Mouse (Mus musculus) central nervous system, embryonic 18 days (tissue): ENCODE results near the gene Actl7b. TPM values are rescaled to one million over a fixed set of nuclear protein-coding genes. Genes with fewer than 3 reads are reported as not detected.

Experiments used
- polyA plus RNA-seq: library from polyadenylated mRNA; depleted of rRNA; stranded (reverse); fragments of >200 nt; gene quantifications from 2 replicates; pipeline ENCODE4 v1.2.3, GENCODE M21; 2012; rRNA removed

Actl7b gene
- polyA plus RNA-seq: 0.05 and 0.07 TPM in 2 replicates

DNA sequence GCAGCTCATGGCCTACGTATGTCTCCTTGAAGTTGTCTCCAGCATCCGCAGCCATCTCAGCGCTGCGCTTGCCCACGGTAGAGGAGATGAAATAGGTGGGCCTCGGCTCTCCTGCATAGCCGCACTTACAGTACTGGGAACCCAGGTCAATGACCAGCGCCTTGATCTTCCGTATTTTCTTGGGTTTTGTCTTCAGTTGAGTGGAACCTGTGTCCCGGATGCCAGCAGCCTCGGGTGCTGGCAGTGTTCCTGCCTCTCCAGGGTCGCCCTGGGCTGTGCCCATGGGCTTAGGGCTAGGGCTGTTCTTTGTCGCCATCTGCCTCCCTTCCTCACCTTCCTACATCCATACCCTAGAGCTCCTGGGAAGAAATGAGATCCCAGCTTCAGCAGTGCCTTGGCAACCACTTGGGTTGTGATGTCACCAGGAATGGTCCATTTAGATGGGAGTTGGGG lies at the start of gene Actl7b:
Gene Actl7b, minus strand, starts transcription at position 403 of the 453 bp plus-strand sequence.

DNA sequence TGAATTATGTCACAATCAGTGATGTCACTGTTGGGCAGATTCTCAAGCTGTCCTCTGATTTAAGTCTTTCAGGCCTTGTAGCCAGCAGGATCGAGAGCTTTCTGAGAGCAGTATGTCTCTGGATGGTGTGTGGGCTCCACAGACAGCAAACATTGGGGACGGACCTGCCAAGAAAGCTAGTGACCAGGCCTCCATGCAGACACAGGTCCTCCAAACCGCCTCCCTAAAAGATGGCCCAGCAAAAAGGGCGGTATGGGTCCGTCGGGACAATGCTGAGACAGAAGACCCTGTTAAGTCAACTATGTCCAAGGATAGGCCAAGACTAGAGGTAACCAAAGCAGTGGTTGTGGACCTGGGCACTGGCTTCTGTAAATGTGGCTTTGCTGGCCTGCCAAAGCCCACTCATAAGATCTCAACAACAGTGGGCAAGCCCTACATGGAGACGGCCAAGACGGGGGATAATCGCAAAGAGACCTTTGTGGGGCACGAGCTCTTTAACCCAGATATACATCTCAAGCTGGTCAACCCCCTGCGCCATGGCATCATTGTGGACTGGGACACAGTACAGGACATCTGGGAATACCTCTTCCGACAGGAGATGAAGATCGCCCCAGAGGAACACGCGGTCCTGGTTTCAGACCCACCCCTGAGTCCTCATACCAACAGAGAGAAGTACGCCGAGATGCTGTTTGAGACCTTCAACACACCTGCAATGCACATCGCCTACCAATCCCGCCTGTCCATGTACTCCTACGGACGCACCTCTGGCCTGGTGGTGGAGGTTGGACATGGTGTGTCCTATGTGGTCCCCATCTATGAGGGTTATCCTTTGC lies 2.3 kb upstream of the Actl7b start, which contains the start of gene Actl7a:
Gene Actl7a, plus strand, starts transcription at position 51 of the 833 bp plus-strand sequence.

DNA sequence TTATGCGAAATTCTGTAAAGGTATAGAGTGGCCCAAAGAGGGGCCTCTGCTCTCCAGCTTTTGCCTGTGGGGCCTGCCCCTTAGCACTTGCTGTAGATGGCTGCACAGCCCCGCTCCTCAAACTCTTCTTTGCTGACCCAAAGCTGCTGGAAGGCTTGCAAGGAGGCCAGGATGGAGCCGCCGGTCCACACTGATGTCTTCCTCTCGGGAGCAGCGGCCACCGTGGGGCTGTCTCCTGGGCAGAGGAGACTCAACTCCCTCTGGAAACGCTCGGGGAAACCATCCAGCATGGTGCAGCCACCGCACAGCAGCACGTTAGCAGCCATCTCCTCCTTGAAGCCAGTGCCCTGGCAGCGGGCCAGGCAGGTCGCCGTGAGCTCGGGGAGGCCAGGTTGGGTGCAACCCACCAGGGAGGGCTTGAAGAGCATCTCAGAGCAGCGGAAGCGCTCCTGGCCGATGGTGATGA lies 1.2 kb downstream of the Actl7b start, which contains the start of gene Gm26657:
Gene Gm26657, plus strand, starts transcription at position 51 of the 466 bp plus-strand sequence.

Other genes with a start within 250 kb of the Actl7b start
- gene Gm26657, start 1.4 kb downstream of the Actl7b start, polyA plus RNA-seq: not detected in 2 replicates
- not detected in 2 replicates for gene Actl7a, start 2.0 kb upstream of the Actl7b start, polyA plus RNA-seq
- 81.4 and 87.0 TPM in 2 replicates for gene Elp1, start 60.9 kb upstream of the Actl7b start, polyA plus RNA-seq
- gene Fam206a, start 60.9 kb upstream of the Actl7b start, polyA plus RNA-seq: 8.7 and 8.9 TPM in 2 replicates
- 18.5 and 23.7 TPM in 2 replicates for gene Ctnnal1, start 123.7 kb upstream of the Actl7b start, polyA plus RNA-seq
- gene Tmem245, start 206.0 kb upstream of the Actl7b start, polyA plus RNA-seq: 10.7 and 11.0 TPM in 2 replicates
- 19.6 and 20.7 TPM in 2 replicates for gene Frrs1l, start 248.9 kb upstream of the Actl7b start, polyA plus RNA-seq